Mouse (Mus musculus) brain, embryonic 14.5 days (tissue): ENCODE measurements around the gene Hnrnpa2b1.

Source experiments
- CTCF ChIP-seq: fragments of 200-500 bp; IDR thresholded peaks from 2 replicates; pipeline ENCODE4 v1.5.1; 2012; ENCODE audit warnings: inconsistent platforms, mild to moderate bottlenecking, moderate library complexity, borderline replicate concordance; ENCODE audit not compliant: insufficient read depth, insufficient read length; ENCODE audit errors: extremely low read depth
- POLR2A ChIP-seq: fragments of 200-500 bp; IDR thresholded peaks from 2 replicates; pipeline ENCODE4 v1.6.1; 2012; ENCODE audit warnings: mild to moderate bottlenecking, inconsistent platforms, borderline replicate concordance; ENCODE audit not compliant: poor library complexity, insufficient read depth, insufficient read length, severe bottlenecking; ENCODE audit errors: extremely low read depth

DNA sequence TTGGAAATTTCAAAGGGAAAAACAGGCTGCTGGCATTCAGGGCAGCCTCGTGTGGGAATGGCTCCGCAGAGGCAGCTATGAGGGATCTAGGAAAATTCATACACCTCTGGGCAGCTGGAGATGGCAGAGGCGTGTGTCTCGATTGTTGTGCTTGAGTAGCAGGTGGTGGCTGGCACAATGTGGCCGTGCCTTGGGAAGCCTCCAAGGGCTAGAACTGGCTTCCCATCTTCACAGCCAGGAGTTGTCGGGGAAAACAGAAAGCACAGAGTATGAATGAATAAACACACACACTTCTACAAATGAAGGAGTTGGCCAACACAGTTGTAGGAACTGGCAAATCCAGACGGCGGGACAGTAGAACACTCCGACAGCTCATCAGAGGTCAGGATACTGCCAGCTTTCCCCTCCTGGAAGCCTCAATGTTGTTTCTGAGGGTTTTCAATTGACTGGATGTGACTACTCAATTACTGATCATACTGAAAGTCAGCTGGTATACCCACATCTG is 30.8 kb downstream of the Hnrnpa2b1 start:
- no peak for TF ChIP-seq CTCF
- no peak for TF ChIP-seq POLR2A
